Mouse (Mus musculus): ENCODE results near the gene Gm49387. TPM values are rescaled to one million over a fixed set of nuclear protein-coding genes. Genes with fewer than 3 reads are reported as not detected.
"Not testable (repeated sequence)": the region's sequence is repeated elsewhere in the genome, so short reads cannot be mapped to it uniquely, and the experiment has no call there.

The Gm49387 gene
- polyA plus RNA-seq, 1 experiment from 2014 or later, result 0.84 TPM

GRCm38 (mm10) chr14:31622748-31623147 lies 17.9 kb downstream of the Gm49387 start:
- Histone ChIP-seq H3K9me3 (replicated peaks; ENCODE audit: control insufficient read depth, low read length) (no peaks in the 10 kb centered on the region), H3K4me1 (ENCODE audit: control insufficient read depth, insufficient read depth, low read length) (no peaks in the 10 kb centered on the region), H3K27me3 (ENCODE audit: control insufficient read depth, insufficient read depth, low read length) (no peaks in the 10 kb centered on the region), H3K4me3 (ENCODE audit: low read depth, low read length) (no peak overlapping the region), H3K36me3 (ENCODE audit: control insufficient read depth, insufficient read depth, low read length) (no peaks in the 10 kb centered on the region), H3K27ac (ENCODE audit: low read depth, low read length) (no peak overlapping the region), H3K4me2 (no peak overlapping the region), H3K9ac (ENCODE audit: low read depth, low read length) (no peak overlapping the region)
- ATAC-seq (replicated peaks; ENCODE audit: insufficient number of reproducible peaks, low FRiP score, low TSS enrichment), result no peak
- 83% methylated on average over 12 of the region's 12 CpGs for WGBS (ENCODE audit: insufficient replicate concordance)

- no peaks in the 10 kb centered on the region for H3K27me3 ChIP-seq (ENCODE audit: control insufficient read depth, insufficient read depth, low read length)
- no peak overlapping the region for H3K4me2 ChIP-seq
- WGBS (ENCODE audit: insufficient replicate concordance), result 76% methylated on average over 9 of the region's 9 CpGs
- H3K36me3 ChIP-seq (ENCODE audit: control insufficient read depth, insufficient read depth, low read length), result no peaks in the 10 kb centered on the region
- no peaks in the 10 kb centered on the region for H3K9me3 ChIP-seq (replicated peaks; ENCODE audit: control insufficient read depth, low read length)
- no peaks in the 10 kb centered on the region for H3K4me1 ChIP-seq (ENCODE audit: control insufficient read depth, insufficient read depth, low read length)
- H3K9ac ChIP-seq (ENCODE audit: low read depth, low read length), result no peak overlapping the region
- ATAC-seq (replicated peaks; ENCODE audit: insufficient number of reproducible peaks, low FRiP score, low TSS enrichment), result no peak
- H3K4me3 ChIP-seq (ENCODE audit: low read depth, low read length), result no peak overlapping the region
- no peak overlapping the region for H3K27ac ChIP-seq (ENCODE audit: low read depth, low read length)
Measured at GRCm38 (mm10) chr14:31620591-31621223, 20.0 kb downstream of the Gm49387 start.

- H3K4me2 ChIP-seq, result no peak overlapping the region
- ATAC-seq (replicated peaks; ENCODE audit: insufficient number of reproducible peaks, low FRiP score, low TSS enrichment), result no peak
- no peaks in the 10 kb centered on the region for H3K9me3 ChIP-seq (replicated peaks; ENCODE audit: control insufficient read depth, low read length)
- H3K9ac ChIP-seq (ENCODE audit: low read depth, low read length), result no peak overlapping the region
- H3K4me3 ChIP-seq (ENCODE audit: low read depth, low read length), result no peak overlapping the region
- no peaks in the 10 kb centered on the region for H3K36me3 ChIP-seq (ENCODE audit: control insufficient read depth, insufficient read depth, low read length)
- no peak overlapping the region for H3K27ac ChIP-seq (ENCODE audit: low read depth, low read length)
- WGBS (ENCODE audit: insufficient replicate concordance), result 67% methylated on average over 3 of the region's 3 CpGs
- no peaks in the 10 kb centered on the region for H3K27me3 ChIP-seq (ENCODE audit: control insufficient read depth, insufficient read depth, low read length)
- H3K4me1 ChIP-seq (ENCODE audit: control insufficient read depth, insufficient read depth, low read length), result no peaks in the 10 kb centered on the region
Measured at GRCm38 (mm10) chr14:31617997-31618396, 22.7 kb downstream of the Gm49387 start.

GRCm38 (mm10) chr14:31617204-31617603 lies 23.5 kb downstream of the Gm49387 start:
- Histone ChIP-seq H3K27ac (ENCODE audit: low read depth, low read length) (no peak overlapping the region), H3K4me3 (ENCODE audit: low read depth, low read length) (no peak overlapping the region), H3K4me1 (ENCODE audit: control insufficient read depth, insufficient read depth, low read length) (no peaks in the 10 kb centered on the region), H3K36me3 (ENCODE audit: control insufficient read depth, insufficient read depth, low read length) (no peaks in the 10 kb centered on the region), H3K9me3 (replicated peaks; ENCODE audit: control insufficient read depth, low read length) (no peaks in the 10 kb centered on the region), H3K27me3 (ENCODE audit: control insufficient read depth, insufficient read depth, low read length) (no peaks in the 10 kb centered on the region), H3K9ac (ENCODE audit: low read depth, low read length) (no peak overlapping the region), H3K4me2 (no peak overlapping the region)
- ATAC-seq (replicated peaks; ENCODE audit: insufficient number of reproducible peaks, low FRiP score, low TSS enrichment), result no peak
- WGBS (ENCODE audit: insufficient replicate concordance), result 82% methylated on average over 9 of the region's 9 CpGs

- Histone ChIP-seq H3K27me3 (ENCODE audit: control insufficient read depth, insufficient read depth, low read length) (no peaks in the 10 kb centered on the region), H3K27ac (ENCODE audit: low read depth, low read length) (no peak overlapping the region), H3K9ac (ENCODE audit: low read depth, low read length) (no peak overlapping the region), H3K4me2 (no peak overlapping the region), H3K4me1 (ENCODE audit: control insufficient read depth, insufficient read depth, low read length) (no peaks in the 10 kb centered on the region), H3K4me3 (ENCODE audit: low read depth, low read length) (no peak overlapping the region), H3K9me3 (replicated peaks; ENCODE audit: control insufficient read depth, low read length) (no peaks in the 10 kb centered on the region), H3K36me3 (ENCODE audit: control insufficient read depth, insufficient read depth, low read length) (no peaks in the 10 kb centered on the region)
- WGBS (ENCODE audit: insufficient replicate concordance), result 79% methylated on average over 5 of the region's 5 CpGs
- ATAC-seq (replicated peaks; ENCODE audit: insufficient number of reproducible peaks, low FRiP score, low TSS enrichment), result no peak
Measured at GRCm38 (mm10) chr14:31613671-31614070, 27.0 kb downstream of the Gm49387 start.

GRCm38 (mm10) chr14:31611986-31612385 lies 28.7 kb downstream of the Gm49387 start:
- H3K27me3 ChIP-seq (ENCODE audit: control insufficient read depth, insufficient read depth, low read length), result no peaks in the 10 kb centered on the region

GRCm38 (mm10) chr14:31605514-31605913 lies 35.2 kb downstream of the Gm49387 start:
- WGBS (ENCODE audit: insufficient replicate concordance), result 45% methylated on average over 6 of the region's 6 CpGs
- Histone ChIP-seq H3K4me1 (ENCODE audit: control insufficient read depth, insufficient read depth, low read length) (no peaks in the 10 kb centered on the region), H3K27ac (ENCODE audit: low read depth, low read length) (no peak overlapping the region), H3K4me3 (ENCODE audit: low read depth, low read length) (no peak overlapping the region), H3K36me3 (ENCODE audit: control insufficient read depth, insufficient read depth, low read length) (no peaks in the 10 kb centered on the region), H3K4me2 (no peak overlapping the region), H3K9me3 (replicated peaks; ENCODE audit: control insufficient read depth, low read length) (no peaks in the 10 kb centered on the region), H3K27me3 (ENCODE audit: control insufficient read depth, insufficient read depth, low read length) (no peaks in the 10 kb centered on the region), H3K9ac (ENCODE audit: low read depth, low read length) (no peak overlapping the region)
- no peak for ATAC-seq (replicated peaks; ENCODE audit: insufficient number of reproducible peaks, low FRiP score, low TSS enrichment)

More at GRCm38 (mm10) chr14:31611986-31612385, 28.7 kb downstream of the Gm49387 start:
- Histone ChIP-seq H3K4me1 (ENCODE audit: control insufficient read depth, insufficient read depth, low read length) (no peaks in the 10 kb centered on the region), H3K4me2 (no peak overlapping the region), H3K9ac (ENCODE audit: low read depth, low read length) (no peak overlapping the region), H3K4me3 (ENCODE audit: low read depth, low read length) (no peak overlapping the region), H3K27ac (ENCODE audit: low read depth, low read length) (no peak overlapping the region), H3K9me3 (replicated peaks; ENCODE audit: control insufficient read depth, low read length) (no peaks in the 10 kb centered on the region), H3K36me3 (ENCODE audit: control insufficient read depth, insufficient read depth, low read length) (no peaks in the 10 kb centered on the region)
- ATAC-seq (replicated peaks; ENCODE audit: insufficient number of reproducible peaks, low FRiP score, low TSS enrichment), result no peak
- WGBS (ENCODE audit: insufficient replicate concordance), result 64% methylated on average over 4 of the region's 4 CpGs

GRCm38 (mm10) chr14:31604916-31605315 lies 35.8 kb downstream of the Gm49387 start:
- WGBS (ENCODE audit: insufficient replicate concordance), result 60% methylated on average over 5 of the region's 5 CpGs
- ATAC-seq (replicated peaks; ENCODE audit: insufficient number of reproducible peaks, low FRiP score, low TSS enrichment), result no peak

GRCm38 (mm10) chr14:31602616-31602979 lies 38.1 kb downstream of the Gm49387 start:
- H3K4me3 ChIP-seq (ENCODE audit: low read depth, low read length); H3K27me3 ChIP-seq (ENCODE audit: control insufficient read depth, insufficient read depth, low read length); H3K9me3 ChIP-seq (replicated peaks; ENCODE audit: control insufficient read depth, low read length); H3K27ac ChIP-seq (ENCODE audit: low read depth, low read length); H3K4me1 ChIP-seq (ENCODE audit: control insufficient read depth, insufficient read depth, low read length); H3K36me3 ChIP-seq (ENCODE audit: control insufficient read depth, insufficient read depth, low read length); H3K4me2 ChIP-seq; ATAC-seq (replicated peaks; ENCODE audit: insufficient number of reproducible peaks, low FRiP score, low TSS enrichment); H3K9ac ChIP-seq (ENCODE audit: low read depth, low read length): not testable (repeated sequence)
- WGBS (ENCODE audit: insufficient replicate concordance), result 66% methylated on average over 6 of the region's 6 CpGs

More at GRCm38 (mm10) chr14:31604916-31605315, 35.8 kb downstream of the Gm49387 start:
- no peak overlapping the region for H3K4me3 ChIP-seq (ENCODE audit: low read depth, low read length)
- H3K27me3 ChIP-seq (ENCODE audit: control insufficient read depth, insufficient read depth, low read length), result no peaks in the 10 kb centered on the region
- H3K4me1 ChIP-seq (ENCODE audit: control insufficient read depth, insufficient read depth, low read length), result no peaks in the 10 kb centered on the region
- no peaks in the 10 kb centered on the region for H3K36me3 ChIP-seq (ENCODE audit: control insufficient read depth, insufficient read depth, low read length)
- H3K9ac ChIP-seq (ENCODE audit: low read depth, low read length), result no peak overlapping the region
- H3K27ac ChIP-seq (ENCODE audit: low read depth, low read length), result no peak overlapping the region
- H3K9me3 ChIP-seq (replicated peaks; ENCODE audit: control insufficient read depth, low read length), result no peaks in the 10 kb centered on the region
- no peak overlapping the region for H3K4me2 ChIP-seq

All from heart, embryonic 11.5 days (tissue).